Mouse (Mus musculus) limb, embryonic 11.5 days (tissue): ENCODE data around the gene Gorasp2. TPM values are rescaled to one million over a fixed set of nuclear protein-coding genes. Genes with fewer than 3 reads are reported as not detected.

Experiments used
- ATAC-seq: fragments of 200-750 bp; cut with Nextera tagmentation; 2 replicates; pipeline ENCODE4 v1.8.0; 2017; ENCODE audit warnings: low read depth; ENCODE audit not compliant: insufficient number of reproducible peaks, low FRiP score, low TSS enrichment
- DNase-seq: peaks from one replicate; pipeline ENCODE4 v3.0.0-alpha.2; 2015; ENCODE audit warnings: low spot score
- H3K27ac ChIP-seq: fragments of 300-500 bp; sonication (generic); replicated peaks from 2 replicates; pipeline ENCODE4 v1.5.1; 2014; ENCODE audit warnings: low read depth, mild to moderate bottlenecking, low read length
- H3K27me3 ChIP-seq: fragments of 300-500 bp; sonication (generic); 2 replicates; pipeline ENCODE4 v1.6.1; 2014; ENCODE audit warnings: mild to moderate bottlenecking, low read length, mixed read lengths; ENCODE audit not compliant: control insufficient read depth, insufficient read depth
- H3K36me3 ChIP-seq: fragments of 300-500 bp; sonication (generic); 2 replicates; pipeline ENCODE4 v1.6.1; 2014; ENCODE audit warnings: mild to moderate bottlenecking, low read length, moderate library complexity, mixed read lengths; ENCODE audit not compliant: control insufficient read depth, insufficient read depth
- H3K4me1 ChIP-seq: fragments of 300-500 bp; sonication (generic); 2 replicates; pipeline ENCODE4 v1.6.1; 2014; ENCODE audit warnings: low read length, mixed read lengths; ENCODE audit not compliant: control insufficient read depth, insufficient read depth
- H3K4me2 ChIP-seq: fragments of 300-500 bp; sonication (generic); 2 replicates; pipeline ENCODE4 v1.6.1; 2014; ENCODE audit warnings: low read depth, mild to moderate bottlenecking, moderate library complexity; ENCODE audit not compliant: severe bottlenecking
- H3K4me3 ChIP-seq: fragments of 300-500 bp; sonication (generic); 2 replicates; pipeline ENCODE4 v1.5.1; 2014; ENCODE audit warnings: low read depth, low read length
- H3K9ac ChIP-seq: fragments of 300-500 bp; sonication (generic); 2 replicates; pipeline ENCODE4 v1.6.1; 2014; ENCODE audit warnings: mild to moderate bottlenecking, low read length
- H3K9me3 ChIP-seq: fragments of 300-500 bp; sonication (generic); 2 replicates; pipeline ENCODE4 v1.6.1; 2016; ENCODE audit warnings: low read length; ENCODE audit not compliant: control insufficient read depth
- WGBS: fragments of 180-500 bp; shearing (Covaris S2); extraction: QIAGEN DNeasy Blood & Tissue Kit; methylation state at CpG from one replicate; pipeline ENCODE4 v1.1.7; 2014; 5-methylcytosine and 5-hydroxymethylcytosine counted together
- polyA plus RNA-seq: library from polyadenylated mRNA; unstranded; fragments of >200 nt; fragmentation: Nextera tagmentation; extraction: Ambion mirVana; gene quantifications from 2 replicates; pipeline ENCODE4 v1.2.1, GENCODE M21; 2014

The Gorasp2 gene
- polyA plus RNA-seq, 1 experiment from 2014 or later: 172 TPM

GRCm38 (mm10) chr2:70628397-70628796 is 33.0 kb upstream of the Gorasp2 start:
- Histone ChIP-seq H3K27ac (no peak overlapping the region), H3K27me3 (no peaks in the 10 kb centered on the region), H3K4me1 (0 out of 2 replicates have a peak, but pooled peaks cover 8% of the 10 kb centered on the region), H3K4me3 (no peak overlapping the region), H3K36me3 (no peaks in the 10 kb centered on the region), H3K4me2 (no peak overlapping the region), H3K9me3 (no peaks in the 10 kb centered on the region), H3K9ac (no peak overlapping the region)
- 87% methylated on average over 12 of the region's 12 CpGs for WGBS
- ATAC-seq (no peak), DNase-seq (no peak)

- ATAC-seq (peak; percentile 93), DNase-seq (peak; percentile 76)
- Histone ChIP-seq H3K36me3 (no peaks in the 10 kb centered on the region), H3K4me3 (no peak overlapping the region), H3K27me3 (no peaks in the 10 kb centered on the region; the same call in 1 of the 2 replicates), H3K9me3 (no peaks in the 10 kb centered on the region), H3K9ac (no peak overlapping the region), H3K27ac (no peak overlapping the region), H3K4me2 (peak overlapping the region; percentile 38), H3K4me1 (0 out of 2 replicates have a peak, but pooled peaks cover 8% of the 10 kb centered on the region)
- WGBS: 10% methylated on average over 10 of the region's 10 CpGs
Measured at GRCm38 (mm10) chr2:70629339-70629761, 32.0 kb upstream of the Gorasp2 start.

- Histone ChIP-seq H3K4me2 (no peak overlapping the region), H3K9ac (no peak overlapping the region), H3K4me3 (no peak overlapping the region), H3K36me3 (no peaks in the 10 kb centered on the region), H3K27me3 (no peaks in the 10 kb centered on the region; the same call in 1 of the 2 replicates), H3K4me1 (0 out of 2 replicates have a peak, but pooled peaks cover 8% of the 10 kb centered on the region), H3K9me3 (no peaks in the 10 kb centered on the region), H3K27ac (no peak overlapping the region)
- ATAC-seq (peak; percentile 61; the same call in 1 of the 2 replicates), DNase-seq (no peak)
- 49% methylated on average over 3 of the region's 3 CpGs for WGBS
Measured at GRCm38 (mm10) chr2:70629921-70630320, 31.5 kb upstream of the Gorasp2 start.

- H3K4me1 ChIP-seq: 0 out of 2 replicates have a peak, but pooled peaks cover 8% of the 10 kb centered on the region
- 89% methylated on average over 1 of the region's 1 CpGs for WGBS
- no peaks in the 10 kb centered on the region for H3K36me3 ChIP-seq
- DNase-seq (no peak), ATAC-seq (no peak)
- H3K4me2 ChIP-seq: no peak overlapping the region
- no peak overlapping the region for H3K4me3 ChIP-seq
- H3K9me3 ChIP-seq: peaks cover 2% of the 10 kb centered on the region; the same call in 1 of the 2 replicates
- H3K27me3 ChIP-seq: no peaks in the 10 kb centered on the region; the same call in 1 of the 2 replicates
- no peak overlapping the region for H3K9ac ChIP-seq
- H3K27ac ChIP-seq: no peak overlapping the region
Measured at GRCm38 (mm10) chr2:70631321-70631720, 30.1 kb upstream of the Gorasp2 start.

GRCm38 (mm10) chr2:70632412-70632811 is 29.0 kb upstream of the Gorasp2 start:
- no peak overlapping the region for H3K4me3 ChIP-seq
- peaks cover 2% of the 10 kb centered on the region; the same call in 1 of the 2 replicates for H3K9me3 ChIP-seq
- 89% methylated on average over 1 of the region's 1 CpGs for WGBS
- H3K4me1 ChIP-seq: 0 out of 2 replicates have a peak, but pooled peaks cover 8% of the 10 kb centered on the region
- DNase-seq (no peak), ATAC-seq (no peak)
- no peak overlapping the region for H3K9ac ChIP-seq
- H3K27ac ChIP-seq: no peak overlapping the region
- H3K36me3 ChIP-seq: no peaks in the 10 kb centered on the region
- H3K4me2 ChIP-seq: no peak overlapping the region
- H3K27me3 ChIP-seq: no peaks in the 10 kb centered on the region; the same call in 1 of the 2 replicates

- H3K9me3 ChIP-seq: peaks cover 2% of the 10 kb centered on the region; the same call in 1 of the 2 replicates
- no peak for DNase-seq
- H3K36me3 ChIP-seq: no peaks in the 10 kb centered on the region
- no peak overlapping the region for H3K27ac ChIP-seq
- no peaks in the 10 kb centered on the region; the same call in 1 of the 2 replicates for H3K27me3 ChIP-seq
- WGBS: 94% methylated on average over 5 of the region's 5 CpGs
- H3K4me3 ChIP-seq: no peak overlapping the region
- no peak for ATAC-seq
- H3K4me1 ChIP-seq: 0 out of 2 replicates have a peak, but pooled peaks cover 6% of the 10 kb centered on the region
- H3K4me2 ChIP-seq: no peak overlapping the region
- H3K9ac ChIP-seq: no peak overlapping the region
Measured at GRCm38 (mm10) chr2:70634028-70634690, 27.2 kb upstream of the Gorasp2 start.

GRCm38 (mm10) chr2:70640968-70641367 is 20.4 kb upstream of the Gorasp2 start:
- no peaks in the 10 kb centered on the region for H3K4me1 ChIP-seq
- no peak overlapping the region for H3K4me3 ChIP-seq
- no peaks in the 10 kb centered on the region for H3K9me3 ChIP-seq
- DNase-seq (no peak), ATAC-seq (no peak)
- no peaks in the 10 kb centered on the region for H3K36me3 ChIP-seq
- H3K4me2 ChIP-seq: no peak overlapping the region
- no peak overlapping the region for H3K9ac ChIP-seq
- no peak overlapping the region for H3K27ac ChIP-seq
- no peaks in the 10 kb centered on the region for H3K27me3 ChIP-seq

- no peak overlapping the region for H3K4me2 ChIP-seq
- no peaks in the 10 kb centered on the region for H3K36me3 ChIP-seq
- no peaks in the 10 kb centered on the region for H3K27me3 ChIP-seq
- no peaks in the 10 kb centered on the region for H3K4me1 ChIP-seq
- WGBS: 65% methylated on average over 16 of the region's 16 CpGs
- no peak overlapping the region for H3K9ac ChIP-seq
- ATAC-seq: no peak
- H3K9me3 ChIP-seq: no peaks in the 10 kb centered on the region
- no peak for DNase-seq
- no peak overlapping the region for H3K27ac ChIP-seq
- H3K4me3 ChIP-seq: no peak overlapping the region
Measured at GRCm38 (mm10) chr2:70642971-70643565, 18.3 kb upstream of the Gorasp2 start.
